Mouse (Mus musculus): ENCODE data around the gene Olfr559. TPM values are rescaled to one million over a fixed set of nuclear protein-coding genes. Genes with fewer than 3 reads are reported as not detected.

Olfr559 gene
- total and polyA plus RNA-seq, 3 experiments, result not detected

- H3K27ac ChIP-seq (ENCODE audit: control insufficient read depth, low read depth, low read length), result no peak overlapping the region
- no peak overlapping the region for H3K9ac ChIP-seq (ENCODE audit: control insufficient read depth, low read depth, low read length, poor library complexity, severe bottlenecking)
- no peaks in the 10 kb centered on the region for H3K79me2 ChIP-seq (ENCODE audit: control insufficient read depth, insufficient read depth, low read length, poor library complexity)
- no peaks in the 10 kb centered on the region for H3K27me3 ChIP-seq (ENCODE audit: control insufficient read depth in 1 of 2, insufficient read depth in 2 of 2, low read length in 2 of 2)
- H3K36me3 ChIP-seq (ENCODE audit: control insufficient read depth in 1 of 2, insufficient read depth in 2 of 2, low read length in 2 of 2), result no peaks in the 10 kb centered on the region
- H3K4me3 ChIP-seq (ENCODE audit: control insufficient read depth in 1 of 2, insufficient read depth in 1 of 2, low read depth in 2 of 2, low read length in 2 of 2), result no peak overlapping the region
- H3K9me3 ChIP-seq (replicated peaks; ENCODE audit: insufficient read depth, low read length), result no peaks in the 10 kb centered on the region
- DNase-seq (ENCODE audit: low read depth, low spot score), result no peak
- TF ChIP-seq KAT2A (conservative IDR thresholded peaks at IDR 0.05; ENCODE audit: low read depth, low read length), result no peak
- no peak for TF ChIP-seq MAZ (IDR thresholded peaks at IDR 0.05; ENCODE audit: low read depth, low read length)
- no peak for TF ChIP-seq SMC3 (IDR thresholded peaks at IDR 0.05; ENCODE audit: low read depth, low read length)
- no peak for TF ChIP-seq TCF12 (IDR thresholded peaks at IDR 0.05; ENCODE audit: low read depth, low read length)
- no peak for TF ChIP-seq MYC (IDR thresholded peaks at IDR 0.05; ENCODE audit: low read depth, low read length)
- no peak for TF ChIP-seq NRF1 (IDR thresholded peaks at IDR 0.05; ENCODE audit: insufficient read depth, low read depth, low read length, poor library complexity, severe bottlenecking)
- no peak for TF ChIP-seq EP300 (IDR thresholded peaks at IDR 0.05; ENCODE audit: low read depth in 1 of 2, low read length in 2 of 2)
- no peak for TF ChIP-seq CHD2 (IDR thresholded peaks at IDR 0.05; ENCODE audit: low read length)
- TF ChIP-seq E2F4 (IDR thresholded peaks at IDR 0.05; ENCODE audit: borderline replicate concordance, low read depth, low read length), result no peak
- TF ChIP-seq NELFE (IDR thresholded peaks at IDR 0.05; ENCODE audit: low read depth, low read length), result no peak
- TF ChIP-seq POLR2A (IDR thresholded peaks at IDR 0.05; ENCODE audit: control insufficient read depth in 1 of 2, insufficient read depth in 1 of 2, low read depth in 1 of 2, low read length in 2 of 2, poor library complexity in 1 of 2), result no peak
- H3K4me1 ChIP-seq (ENCODE audit: control insufficient read depth in 1 of 2, insufficient read depth in 2 of 2, low read length in 2 of 2), result no peaks in the 10 kb centered on the region
Measured at GRCm38 (mm10) chr7:102733793-102734192, 6.5 kb upstream of the Olfr559 start.

GRCm38 (mm10) chr7:102718970-102719369 lies 8.3 kb downstream of the Olfr559 start, which contains the start of gene Olfr33:
Gene Olfr33, minus strand, starts transcription at chr7:102719070.
- H3K27ac ChIP-seq (ENCODE audit: control insufficient read depth, low read depth, low read length), result no peak within 1 kb of the TSS
- H3K27me3 ChIP-seq (ENCODE audit: control insufficient read depth in 1 of 2, insufficient read depth in 2 of 2, low read length in 2 of 2), result no peaks in the 10 kb centered on the region
- DNase-seq (ENCODE audit: low read depth, low spot score), result no peak
- H3K36me3 ChIP-seq (ENCODE audit: control insufficient read depth in 1 of 2, insufficient read depth in 2 of 2, low read length in 2 of 2), result no peaks in the 10 kb centered on the region
- no peaks in the 10 kb centered on the region for H3K79me2 ChIP-seq (ENCODE audit: control insufficient read depth, insufficient read depth, low read length, poor library complexity)
- H3K4me3 ChIP-seq (ENCODE audit: control insufficient read depth in 1 of 2, insufficient read depth in 1 of 2, low read depth in 2 of 2, low read length in 2 of 2), result no peak within 1 kb of the TSS
- TF ChIP-seq MEF2A (IDR thresholded peaks at IDR 0.05; ENCODE audit: extremely low read depth, insufficient replicate concordance, low read depth, low read length, poor library complexity, severe bottlenecking) (no peak), MXI1 (IDR thresholded peaks at IDR 0.05; ENCODE audit: low read depth, low read length) (no peak), CHD1 (IDR thresholded peaks at IDR 0.05; ENCODE audit: low read depth, low read length) (no peak)
- no peak within 1 kb of the TSS for H3K9ac ChIP-seq (ENCODE audit: control insufficient read depth, low read depth, low read length, poor library complexity, severe bottlenecking)
- no peaks in the 10 kb centered on the region for H3K4me1 ChIP-seq (ENCODE audit: control insufficient read depth in 1 of 2, insufficient read depth in 2 of 2, low read length in 2 of 2)
- H3K9me3 ChIP-seq (replicated peaks; ENCODE audit: insufficient read depth, low read length), result no peaks in the 10 kb centered on the region

GRCm38 (mm10) chr7:102701915-102702314 lies 25.4 kb downstream of the Olfr559 start, which contains the start of gene Olfr558:
Gene Olfr558, plus strand, starts transcription at chr7:102702215.
- H3K79me2 ChIP-seq (ENCODE audit: control insufficient read depth, insufficient read depth, low read length, poor library complexity), result no peaks in the 10 kb centered on the region
- H3K27ac ChIP-seq (ENCODE audit: control insufficient read depth, low read depth, low read length), result no peak within 1 kb of the TSS
- no peak within 1 kb of the TSS for H3K4me3 ChIP-seq (ENCODE audit: control insufficient read depth in 1 of 2, insufficient read depth in 1 of 2, low read depth in 2 of 2, low read length in 2 of 2)
- H3K9me3 ChIP-seq (replicated peaks; ENCODE audit: insufficient read depth, low read length), result no peaks in the 10 kb centered on the region
- H3K9ac ChIP-seq (ENCODE audit: control insufficient read depth, low read depth, low read length, poor library complexity, severe bottlenecking), result no peak within 1 kb of the TSS
- no peak for DNase-seq (ENCODE audit: low read depth, low spot score)
- TF ChIP-seq MAZ (IDR thresholded peaks at IDR 0.05; ENCODE audit: low read depth, low read length) (no peak), ELF1 (IDR thresholded peaks at IDR 0.05; ENCODE audit: low read depth, low read length) (no peak), POLR2AphosphoS2 (IDR thresholded peaks at IDR 0.05; ENCODE audit: low read length) (no peak), MEF2A (IDR thresholded peaks at IDR 0.05; ENCODE audit: extremely low read depth, insufficient replicate concordance, low read depth, low read length, poor library complexity, severe bottlenecking) (no peak), MXI1 (IDR thresholded peaks at IDR 0.05; ENCODE audit: low read depth, low read length) (no peak), ZMIZ1 (IDR thresholded peaks at IDR 0.05; ENCODE audit: low read depth, low read length) (no peak), POLR2AphosphoS5 (IDR thresholded peaks at IDR 0.05; ENCODE audit: borderline replicate concordance, low read depth, low read length) (no peak), TBP (IDR thresholded peaks at IDR 0.05; ENCODE audit: low read depth, low read length) (no peak)
- H3K36me3 ChIP-seq (ENCODE audit: control insufficient read depth in 1 of 2, insufficient read depth in 2 of 2, low read length in 2 of 2), result no peaks in the 10 kb centered on the region
- no peaks in the 10 kb centered on the region for H3K4me1 ChIP-seq (ENCODE audit: control insufficient read depth in 1 of 2, insufficient read depth in 2 of 2, low read length in 2 of 2)
- no peaks in the 10 kb centered on the region; a peak in 1 of 4 replicates for H3K27me3 ChIP-seq (ENCODE audit: control insufficient read depth in 1 of 2, insufficient read depth in 2 of 2, low read length in 2 of 2)

Data from MEL (cell line).